Mouse (Mus musculus) bone marrow, adult 2 months (tissue): ENCODE measurements at regions not wholly inside any gene's neighbourhood (a gene's known extent, or its start where the extent isn't known, plus 50 kb on each side); places are given as distances from the start of the nearest gene placed in this dataset.

Experiments
- CTCF ChIP-seq: fragments of 200-500 bp; IDR thresholded peaks from 2 replicates; pipeline ENCODE4 v1.5.1; 2011; ENCODE audit warnings: low read length, control low read depth; ENCODE audit not compliant: control insufficient read depth, insufficient read depth
- POLR2A ChIP-seq: fragments of 200-500 bp; IDR thresholded peaks from 2 replicates; pipeline ENCODE4 v1.6.1; 2011; ENCODE audit warnings: low read depth, mild to moderate bottlenecking, control low read depth, low read length, borderline replicate concordance; ENCODE audit not compliant: control insufficient read depth

- TF ChIP-seq CTCF (no peak), POLR2A (no peak)
These were observed 1199.4 kb downstream of the Slc22a22 start for GRCm38 (mm10) chr15:56278006-56278405.
